Mouse (Mus musculus) left cerebral cortex, postnatal 25 days (tissue): ENCODE measurements around the gene Litaf. TPM values are rescaled to one million over a fixed set of nuclear protein-coding genes. Genes with fewer than 3 reads are reported as not detected.
"Not testable (repeated sequence)": the region's sequence is repeated elsewhere in the genome, so short reads cannot be mapped to it uniquely, and the experiment has no call there.

Source experiments
- DNase-seq, 2 experiments: peaks; one replicate each; pipeline ENCODE4 v3.0.0; 2022; ENCODE audit warnings: low spot score in 2 of 2, mixed read lengths in 1 of 2
- intact Hi-C: fragments of 180-260 bp; cut with DNase I; formaldehyde crosslinking; loops from one replicate; pipeline ENCODE4 v1.15.1; 2025
- total RNA-seq, 2 experiments: library from RNA; stranded (reverse); gene quantifications; 2 replicates each; pipeline ENCODE4 v1.2.3; 2021

Litaf gene
- total RNA-seq, 2 experiments from 2014 or later: 8.7 to 13.0 TPM

- intact Hi-C loops: loop anchor here (1.0 to 10.0 kb wide), 4 partner anchors 82 to 459 kb away; no protein-coding TSS in a partner anchor
- peak; percentile 80 to 83 for DNase-seq
Measured at GRCm38 (mm10) chr16:11034193-11034803, 31.7 kb downstream of the Litaf start.

GRCm38 (mm10) chr16:11031320-11031719 is 34.6 kb downstream of the Litaf start:
- intact Hi-C loops: loop anchor here (5.0 to 10.0 kb wide), 2 partner anchors 79 to 457 kb away; no protein-coding TSS in a partner anchor
- no peak for DNase-seq

- no peak for DNase-seq
- intact Hi-C loops: loop anchor here (5.0 to 10.0 kb wide), 2 partner anchors 79 to 456 kb away; no protein-coding TSS in a partner anchor
Measured at GRCm38 (mm10) chr16:11030844-11031243, 35.1 kb downstream of the Litaf start.

- intact Hi-C loops: no loop called here
- DNase-seq: no peak
Measured at GRCm38 (mm10) chr16:11028206-11028605, 37.8 kb downstream of the Litaf start.

- DNase-seq: peak; percentile 13 to 74
- intact Hi-C loops: no loop called here
Measured at GRCm38 (mm10) chr16:11024841-11025240, 41.1 kb downstream of the Litaf start.

- DNase-seq: no peak
- intact Hi-C loops: no loop called here
Measured at GRCm38 (mm10) chr16:11023618-11024017, 42.3 kb downstream of the Litaf start.

GRCm38 (mm10) chr16:11022113-11022489 is 43.9 kb downstream of the Litaf start:
- intact Hi-C loops: no loop called here

GRCm38 (mm10) chr16:11021403-11022112 is 44.4 kb downstream of the Litaf start:
- no peak for DNase-seq
- intact Hi-C loops: no loop called here

More at GRCm38 (mm10) chr16:11022113-11022489, 43.9 kb downstream of the Litaf start:
- peak in 1 of 2 experiments; percentile 37 for DNase-seq

GRCm38 (mm10) chr16:11017807-11018595 is 48.0 kb downstream of the Litaf start:
- DNase-seq: no peak
- intact Hi-C loops: no loop called here

GRCm38 (mm10) chr16:11016353-11016752 is 49.6 kb downstream of the Litaf start:
- intact Hi-C loops: no loop called here
- no peak for DNase-seq

- DNase-seq: no peak
- intact Hi-C loops: no loop called here
Measured at GRCm38 (mm10) chr16:11014407-11014806, 51.5 kb downstream of the Litaf start.

- intact Hi-C loops, DNase-seq: not testable (repeated sequence)
Measured at GRCm38 (mm10) chr16:11013464-11014147, 52.4 kb downstream of the Litaf start.

- peak; percentile 54 to 75 for DNase-seq
- intact Hi-C loops: no loop called here
Measured at GRCm38 (mm10) chr16:11012571-11013463, 53.1 kb downstream of the Litaf start.

GRCm38 (mm10) chr16:11011939-11012338 is 54.0 kb downstream of the Litaf start:
- intact Hi-C loops: no loop called here
- no peak for DNase-seq

GRCm38 (mm10) chr16:11011206-11011605 is 54.8 kb downstream of the Litaf start:
- no peak for DNase-seq
- intact Hi-C loops: no loop called here

GRCm38 (mm10) chr16:11010270-11010669 is 55.7 kb downstream of the Litaf start:
- no peak for DNase-seq
- intact Hi-C loops: no loop called here

- intact Hi-C loops: no loop called here
- DNase-seq: no peak
Measured at GRCm38 (mm10) chr16:11008162-11008991, 57.6 kb downstream of the Litaf start.

GRCm38 (mm10) chr16:11006100-11006499 is 59.9 kb downstream of the Litaf start:
- intact Hi-C loops: no loop called here
- DNase-seq: peak in 1 of 2 experiments; percentile 57
